Mouse (Mus musculus): Measurements from ENCODE around the gene 4930595D18Rik.

4930595D18Rik gene

GRCm38 (mm10) chr12:111181848-111182247 lies 2.4 kb downstream of the 4930595D18Rik start:
- ChIA-PET POLR2A (interaction anchor here in 1 of 4 experiments (1.2 to 1.3 kb wide), 2 partner anchors 15 to 17 kb away, joined by 3 read pairs; no protein-coding TSS in a partner anchor), CTCF (no interaction called here)

- CTCF ChIA-PET = interaction anchor here in 1 of 4 experiments (0.6 kb wide), 2 partner anchors 16 to 1037 kb away, joined by 3 to 4 read pairs; no protein-coding TSS in a partner anchor
- POLR2A ChIA-PET = interaction anchor here in 3 of 4 experiments (0.6 to 1.0 kb wide), 6 partner anchors 13 to 683 kb away, joined by 3 to 5 read pairs (median 4); no protein-coding TSS in a partner anchor
Observed at GRCm38 (mm10) chr12:111178772-111179171, 5.5 kb downstream of the 4930595D18Rik start.

- ChIA-PET POLR2A (no interaction called here), CTCF (interaction anchor here in 1 of 4 experiments (0.6 kb wide), 1 partner anchor 345 kb away, joined by 4 read pairs; no protein-coding TSS in a partner anchor)
Observed at GRCm38 (mm10) chr12:111168891-111169290, 15.4 kb downstream of the 4930595D18Rik start.

DNA sequence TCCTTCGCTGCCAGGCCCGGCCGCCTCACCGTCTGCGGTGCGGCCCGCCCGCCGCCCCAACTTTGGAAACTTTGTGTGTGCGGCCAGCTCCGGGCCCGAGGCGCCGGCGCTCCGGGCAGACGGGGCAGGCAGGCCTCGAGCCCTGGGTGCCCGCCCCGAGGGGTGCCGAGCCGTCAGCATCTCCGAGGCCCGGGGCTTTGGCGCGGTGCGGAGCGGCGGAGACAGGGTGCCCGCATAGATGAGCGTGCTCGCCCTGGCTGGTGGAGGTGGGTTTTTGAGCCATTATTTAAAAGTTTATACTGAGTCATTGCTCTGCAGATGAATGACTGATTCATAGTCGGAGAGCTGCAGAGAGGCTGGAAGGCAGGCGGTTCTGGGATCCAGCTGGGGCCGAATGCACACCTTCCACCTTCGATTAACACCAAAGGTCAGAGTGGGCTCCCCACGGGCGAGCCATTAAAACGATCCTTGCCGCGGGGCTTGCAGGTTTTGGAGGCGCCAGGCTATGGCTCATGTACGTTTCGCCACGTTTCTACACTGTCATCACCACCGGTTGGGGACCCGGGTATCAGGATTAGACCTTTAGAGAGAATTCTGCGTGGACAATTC lies 17.5 kb downstream of the 4930595D18Rik start:
- CTCF ChIA-PET = interaction anchor here in 1 of 4 experiments (0.6 kb wide), 1 partner anchor 259 kb away, joined by 3 read pairs; no protein-coding TSS in a partner anchor
- POLR2A ChIA-PET = interaction anchor here in 2 of 4 experiments (0.5 to 1.8 kb wide), 8 partner anchors 15 to 371 kb away, joined by 3 to 5 read pairs (median 3); partner anchors contain the start of gene Eif5 (in 1 of the 2)

DNA sequence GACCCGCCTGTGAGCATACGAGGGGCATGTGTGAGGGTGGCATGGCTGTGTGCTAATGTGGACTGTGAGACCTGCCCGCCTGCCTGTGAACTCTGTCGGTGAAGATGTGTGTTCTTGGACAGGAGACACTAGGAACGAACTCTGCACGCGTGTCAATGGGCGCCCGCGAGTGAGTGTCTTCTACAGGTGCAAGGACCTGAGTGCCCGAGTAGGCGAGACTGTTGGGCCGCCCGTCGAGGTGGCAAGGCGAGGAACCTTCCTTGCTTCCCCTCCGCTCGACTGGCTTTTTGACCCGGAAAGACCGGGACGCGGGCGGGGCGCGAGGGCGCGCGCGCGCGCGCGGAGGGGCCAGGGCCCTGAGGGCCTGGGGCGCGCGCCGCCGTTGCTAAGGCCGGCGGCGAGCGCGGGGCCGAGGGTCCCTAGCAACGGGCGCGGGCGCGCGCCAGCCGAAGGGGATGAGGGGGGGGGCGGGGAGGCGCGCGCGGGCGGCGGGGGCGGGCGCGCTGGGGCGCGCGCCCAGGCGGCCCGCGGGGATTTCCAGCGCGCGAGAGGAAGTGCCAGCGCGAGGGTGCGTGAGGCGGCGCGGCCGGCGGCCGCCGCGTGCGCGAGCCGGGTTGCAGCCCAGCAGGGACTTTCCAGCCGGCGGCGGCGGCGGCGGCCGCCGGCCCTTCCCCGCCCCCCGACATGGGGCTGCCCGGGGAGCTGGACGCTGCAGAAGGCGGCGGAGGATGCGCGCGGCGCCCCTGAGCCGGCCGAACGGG lies 18.3 kb downstream of the 4930595D18Rik start, which contains the start of gene Traf3:
Traf3 (plus strand) TSS at position 540 of the 761 bp plus-strand sequence.
- CTCF ChIA-PET = interaction anchor here in 3 of 4 experiments (0.6 to 2.2 kb wide), 4 partner anchors 23 to 646 kb away, joined by 3 to 6 read pairs (median 4); no protein-coding TSS in a partner anchor
- POLR2A ChIA-PET = interaction anchor here in 2 of 4 experiments (0.8 to 6.9 kb wide), 9 partner anchors 15 to 372 kb away, joined by 3 to 45 read pairs (median 3); partner anchors contain the start of gene Eif5 (in 1 of the 2)

DNA sequence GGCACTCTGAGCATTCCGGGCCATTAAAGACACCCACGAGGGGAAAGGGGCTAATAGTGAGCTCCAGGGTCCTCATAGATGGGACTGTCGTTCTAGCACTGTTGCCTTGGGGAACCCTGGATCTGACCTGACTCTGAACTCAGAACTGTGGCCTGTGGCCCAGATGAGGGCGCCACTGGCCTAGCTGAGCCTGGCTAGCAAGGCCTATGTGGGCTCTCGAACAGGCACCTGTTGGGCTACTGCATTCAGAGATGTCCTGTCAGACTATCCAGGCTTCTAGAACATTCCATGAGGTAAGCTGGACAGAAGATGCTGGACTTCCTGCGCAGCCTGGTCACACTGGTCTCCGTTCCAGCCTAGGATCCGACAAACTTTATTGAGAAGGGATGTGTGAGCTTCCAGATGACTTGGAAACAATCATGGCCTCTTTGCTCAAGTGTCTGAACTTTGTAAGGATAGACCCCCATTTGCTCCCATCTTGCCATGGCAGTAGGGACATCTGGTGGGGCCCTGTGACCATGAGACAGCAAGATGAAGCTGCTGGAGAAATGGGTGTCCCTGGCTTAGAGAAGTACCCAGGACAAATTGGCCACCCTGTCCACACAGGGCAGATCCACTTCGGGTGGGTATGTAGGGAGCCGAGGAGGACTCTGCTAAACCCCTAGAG lies 19.0 kb downstream of the 4930595D18Rik start:
- ChIA-PET CTCF (interaction anchor here (0.5 to 2.2 kb wide), 11 partner anchors 22 to 646 kb away, joined by 3 to 6 read pairs (median 3); no protein-coding TSS in a partner anchor), POLR2A (interaction anchor here in 3 of 4 experiments (0.6 to 6.9 kb wide), 16 partner anchors 11 to 510 kb away, joined by 3 to 45 read pairs (median 3); partner anchors contain the start of genes Ankrd9 (in 1 of the 3) and Rcor1 (in 1 of the 3))

GRCm38 (mm10) chr12:111164310-111164751 lies 20.0 kb downstream of the 4930595D18Rik start:
- ChIA-PET CTCF (interaction anchor here in 3 of 4 experiments (0.5 to 2.2 kb wide), 9 partner anchors 21 to 748 kb away, joined by 3 to 6 read pairs (median 4); no protein-coding TSS in a partner anchor), POLR2A (interaction anchor here in 3 of 4 experiments (0.6 to 6.9 kb wide), 19 partner anchors 10 to 511 kb away, joined by 3 to 45 read pairs (median 3); partner anchors contain the start of genes Ankrd9 (in 1 of the 3), Eif5 (in 1 of the 3) and Rcor1 (in 1 of the 3))

DNA sequence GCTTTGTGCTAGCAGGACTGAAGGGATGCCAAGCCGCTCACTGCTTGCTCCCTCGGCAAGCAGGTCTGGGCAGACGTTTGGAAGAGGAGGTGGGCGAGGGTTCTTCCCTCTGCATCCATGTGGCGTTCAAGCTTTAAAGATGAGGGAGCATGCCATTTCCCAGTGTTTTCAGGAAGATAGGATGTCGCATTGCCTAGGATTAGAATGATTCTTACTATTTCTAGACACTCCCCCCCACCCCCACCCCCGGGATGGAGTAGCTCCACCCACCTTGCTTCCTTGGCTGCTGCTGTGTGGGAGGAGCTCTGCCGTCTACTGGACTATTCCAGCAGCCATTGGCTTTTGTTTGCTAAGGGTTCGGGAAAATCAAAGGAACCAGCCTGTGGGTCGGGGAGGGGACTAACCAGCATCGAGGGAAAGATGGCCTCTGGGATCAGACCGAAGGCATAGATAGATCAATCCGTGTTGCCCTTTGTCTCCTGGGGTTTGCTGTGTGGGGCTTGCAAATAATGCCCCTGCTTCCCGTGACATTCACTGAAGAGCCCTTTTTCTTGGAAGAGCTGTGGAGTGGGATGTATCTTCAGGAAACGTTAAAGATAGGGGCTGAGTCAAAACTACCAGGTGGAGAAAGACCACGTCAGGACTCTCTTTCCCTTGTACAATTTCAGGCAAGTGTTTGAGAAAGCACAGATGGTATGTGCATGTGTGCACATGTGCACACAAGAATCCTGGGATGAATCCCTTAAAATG lies 21.8 kb downstream of the 4930595D18Rik start:
- POLR2A ChIA-PET = interaction anchor here in 3 of 4 experiments (0.5 to 6.9 kb wide), 15 partner anchors 11 to 1949 kb away, joined by 3 to 45 read pairs (median 5); no protein-coding TSS in a partner anchor
- CTCF ChIA-PET = interaction anchor here in 3 of 4 experiments (0.6 to 1.3 kb wide), 7 partner anchors 17 to 319 kb away, joined by 3 to 7 read pairs (median 3); no protein-coding TSS in a partner anchor

DNA sequence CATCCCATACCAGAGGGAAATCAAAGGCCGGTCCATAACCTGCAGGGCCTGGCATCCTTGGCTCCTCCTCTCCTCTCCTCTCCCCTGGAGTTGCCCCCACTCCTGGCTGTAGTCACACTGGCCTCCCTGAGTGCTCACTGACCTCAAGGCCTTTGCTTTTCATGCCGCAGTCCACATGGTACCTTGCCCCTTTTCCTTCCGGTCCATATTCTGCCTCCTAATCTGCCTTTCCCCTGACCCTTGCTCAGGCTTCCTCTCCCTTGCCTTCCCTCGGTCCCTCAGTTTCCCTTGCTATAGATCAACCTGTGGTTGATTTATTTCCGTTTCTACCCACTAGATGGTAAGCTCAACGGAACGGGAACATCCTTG lies 22.4 kb downstream of the 4930595D18Rik start:
- ChIA-PET CTCF (interaction anchor here in 1 of 4 experiments (1.3 to 2.8 kb wide), 2 partner anchors 19 kb away, joined by 7 to 10 read pairs; no protein-coding TSS in a partner anchor), POLR2A (interaction anchor here in 3 of 4 experiments (0.8 to 6.9 kb wide), 7 partner anchors 11 to 387 kb away, joined by 3 to 45 read pairs (median 5); no protein-coding TSS in a partner anchor)

DNA sequence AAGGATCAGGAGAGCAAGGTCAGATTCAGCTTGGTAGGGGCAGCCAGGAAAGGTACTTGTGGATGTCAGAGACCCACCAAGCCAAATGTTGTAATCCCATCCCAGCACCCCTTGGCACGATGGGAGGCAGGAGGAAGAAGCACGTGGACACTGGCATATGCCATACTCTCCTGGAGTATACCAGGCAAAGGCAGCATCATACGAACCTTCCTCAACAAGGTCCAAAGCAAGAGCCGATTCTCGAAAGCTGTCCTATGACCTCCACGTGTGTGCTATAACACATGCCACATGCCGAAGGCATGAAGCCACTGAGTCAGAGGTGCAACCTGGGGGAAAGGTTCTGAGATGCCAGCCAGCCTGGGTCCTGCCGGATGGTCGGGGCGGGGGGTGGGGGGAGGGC lies 23.4 kb downstream of the 4930595D18Rik start:
- ChIA-PET POLR2A (interaction anchor here in 2 of 4 experiments (0.6 to 6.9 kb wide), 5 partner anchors 9 to 298 kb away, joined by 3 to 45 read pairs (median 3); no protein-coding TSS in a partner anchor), CTCF (interaction anchor here in 2 of 4 experiments (1.2 to 2.8 kb wide), 2 partner anchors 18 kb away, joined by 5 to 10 read pairs; no protein-coding TSS in a partner anchor)

GRCm38 (mm10) chr12:111159659-111160428 lies 24.4 kb downstream of the 4930595D18Rik start:
- CTCF ChIA-PET = interaction anchor here (0.5 to 2.8 kb wide), 5 partner anchors 17 to 741 kb away, joined by 4 to 10 read pairs (median 6); no protein-coding TSS in a partner anchor

DNA sequence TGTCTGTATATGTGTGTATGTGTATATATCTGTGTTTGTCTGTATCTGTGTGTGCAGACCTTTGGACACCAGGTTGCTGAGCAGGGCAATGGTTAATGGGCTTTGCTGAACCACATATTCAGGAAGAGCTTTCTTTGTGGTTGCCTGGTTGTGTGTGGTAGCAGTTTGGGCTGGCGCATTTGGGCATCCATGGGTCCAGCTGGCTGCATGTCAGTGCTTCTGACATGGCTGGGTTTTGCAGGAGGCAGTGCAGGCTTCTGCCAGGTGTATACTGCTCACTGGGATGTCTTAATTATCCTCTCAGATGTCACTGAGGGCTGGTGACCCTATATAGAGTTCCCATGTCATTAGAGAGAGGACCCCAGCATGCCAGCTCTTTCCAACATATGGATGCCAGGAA lies 28.5 kb downstream of the 4930595D18Rik start:
- ChIA-PET CTCF (interaction anchor here in 2 of 4 experiments (1.2 to 1.7 kb wide), 2 partner anchors 11 to 12 kb away, joined by 3 read pairs; no protein-coding TSS in a partner anchor), POLR2A (no interaction called here)

More at GRCm38 (mm10) chr12:111159659-111160428, 24.4 kb downstream of the 4930595D18Rik start:
- POLR2A ChIA-PET = interaction anchor here in 3 of 4 experiments (0.7 to 6.9 kb wide), 5 partner anchors 8 to 378 kb away, joined by 3 to 45 read pairs (median 3); partner anchors contain the start of gene Eif5 (in 1 of the 3)

DNA sequence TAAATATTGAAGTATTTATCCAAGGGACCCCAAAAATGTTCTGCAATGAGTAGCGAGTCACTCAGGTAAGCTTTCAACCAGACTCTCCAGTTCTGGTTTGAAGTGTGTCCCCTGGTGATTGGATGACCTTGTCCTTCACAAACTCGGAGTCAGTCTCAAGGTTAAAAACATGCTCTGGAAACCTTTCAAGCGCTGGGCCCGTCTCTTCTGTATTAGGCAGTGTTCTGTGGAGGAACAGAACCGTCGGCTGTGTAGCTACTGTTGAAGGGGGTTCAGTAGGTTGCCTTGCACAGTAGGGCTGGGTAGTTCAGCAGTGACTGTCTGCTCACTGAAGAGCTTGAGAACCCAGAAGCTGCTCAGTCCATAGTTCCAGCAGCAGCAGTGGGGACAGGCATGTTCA lies 29.6 kb downstream of the 4930595D18Rik start:
- CTCF ChIA-PET = interaction anchor here in 2 of 4 experiments (0.8 to 1.7 kb wide), 2 partner anchors 10 to 247 kb away, joined by 3 to 7 read pairs; no protein-coding TSS in a partner anchor
- POLR2A ChIA-PET = interaction anchor here in 2 of 4 experiments (1.0 to 6.7 kb wide), 4 partner anchors 8 to 11 kb away, joined by 3 to 45 read pairs (median 4); no protein-coding TSS in a partner anchor

GRCm38 (mm10) chr12:111153946-111154345 lies 30.3 kb downstream of the 4930595D18Rik start:
- ChIA-PET CTCF (interaction anchor here in 2 of 4 experiments (1.6 to 1.7 kb wide), 2 partner anchors 11 kb away, joined by 3 to 4 read pairs; no protein-coding TSS in a partner anchor), POLR2A (interaction anchor here in 2 of 4 experiments (1.0 to 6.7 kb wide), 3 partner anchors 9 to 10 kb away, joined by 3 to 45 read pairs (median 5); no protein-coding TSS in a partner anchor)

DNA sequence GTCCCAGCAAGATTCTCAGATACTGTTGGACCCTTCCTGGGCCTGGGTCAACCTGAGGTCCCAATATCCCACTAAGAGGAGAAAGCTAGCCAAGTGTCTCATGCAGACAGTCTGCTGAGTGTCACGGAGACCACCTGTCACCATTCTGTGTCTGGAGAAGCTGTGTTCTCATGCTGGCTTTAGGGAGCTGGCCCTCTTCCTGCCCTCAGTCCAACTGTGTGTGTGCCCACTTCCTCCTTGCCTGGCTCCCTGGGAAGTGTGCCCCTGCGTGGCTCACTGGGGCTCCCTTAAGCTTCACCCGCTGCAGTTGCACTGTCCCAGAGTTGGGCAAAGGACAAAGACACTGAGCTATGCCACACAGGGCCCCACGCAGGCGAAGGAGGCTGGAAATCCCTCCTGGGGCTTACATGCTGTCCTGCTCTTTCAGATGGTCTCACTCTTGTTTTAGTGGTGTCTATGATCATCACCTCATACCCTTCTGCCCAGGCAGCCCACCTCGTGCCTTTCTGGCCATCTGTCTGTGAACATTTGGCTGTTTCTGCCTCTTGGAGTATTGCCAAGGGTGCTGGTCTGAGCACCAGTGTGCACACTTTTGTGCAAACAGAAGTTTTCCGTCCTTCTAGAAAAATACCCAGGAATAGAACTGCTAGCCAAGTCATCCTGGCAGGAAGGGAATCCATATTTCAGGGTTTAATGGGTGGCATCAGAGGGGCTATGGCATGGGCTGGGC lies 31.1 kb downstream of the 4930595D18Rik start:
- CTCF ChIA-PET = interaction anchor here in 3 of 4 experiments (1.6 to 1.7 kb wide), 3 partner anchors 10 kb away, joined by 3 to 4 read pairs (median 4); no protein-coding TSS in a partner anchor
- POLR2A ChIA-PET = interaction anchor here in 1 of 4 experiments (6.7 kb wide), 1 partner anchor 9 kb away, joined by 45 read pairs; no protein-coding TSS in a partner anchor

All from embryonic stem cell, embryonic (primary cell).